Mouse (Mus musculus) midbrain, embryonic 13.5 days (tissue): Measurements from ENCODE around the gene Adam12. TPM values are rescaled to one million over a fixed set of nuclear protein-coding genes. Genes with fewer than 3 reads are reported as not detected.

Source experiments
- ATAC-seq: fragments of 200-750 bp; cut with Nextera tagmentation; 2 replicates; pipeline ENCODE4 v1.8.0; 2017; ENCODE audit warnings: mild to moderate bottlenecking, moderate TSS enrichment, moderate library complexity
- H3K27ac ChIP-seq: fragments of 300-500 bp; sonication (generic); 2 replicates; pipeline ENCODE4 v1.5.1; 2015; ENCODE audit warnings: inconsistent platforms, mild to moderate bottlenecking, moderate library complexity
- H3K27me3 ChIP-seq: fragments of 300-500 bp; sonication (generic); 2 replicates; pipeline ENCODE4 v1.6.1; 2015; ENCODE audit warnings: mild to moderate bottlenecking, inconsistent platforms
- H3K36me3 ChIP-seq: fragments of 300-500 bp; sonication (generic); 2 replicates; pipeline ENCODE4 v1.6.1; 2015; ENCODE audit warnings: mild to moderate bottlenecking, inconsistent platforms
- H3K4me1 ChIP-seq: fragments of 300-500 bp; sonication (generic); replicated peaks from 2 replicates; pipeline ENCODE4 v1.6.1; 2015; ENCODE audit warnings: inconsistent platforms
- H3K4me2 ChIP-seq: fragments of 300-500 bp; sonication (generic); replicated peaks from 2 replicates; pipeline ENCODE4 v1.6.1; 2015; ENCODE audit warnings: moderate library complexity, mild to moderate bottlenecking, inconsistent platforms
- H3K4me3 ChIP-seq: fragments of 300-500 bp; sonication (generic); replicated peaks from 2 replicates; pipeline ENCODE4 v1.5.1; 2015; ENCODE audit warnings: mild to moderate bottlenecking, inconsistent platforms
- H3K9ac ChIP-seq: fragments of 300-500 bp; sonication (generic); replicated peaks from 2 replicates; pipeline ENCODE4 v1.6.1; 2015; ENCODE audit warnings: mild to moderate bottlenecking, inconsistent platforms
- H3K9me3 ChIP-seq: fragments of 300-500 bp; sonication (generic); 2 replicates; pipeline ENCODE4 v1.6.1; 2016; ENCODE audit warnings: mild to moderate bottlenecking, inconsistent platforms
- WGBS: fragments of 180-500 bp; shearing (Covaris S2); methylation state at CpG from one replicate; pipeline ENCODE4 v1.1.7; 2015; 5-methylcytosine and 5-hydroxymethylcytosine counted together
- polyA plus RNA-seq: library from polyadenylated mRNA; unstranded; fragments of >200 nt; fragmentation: Nextera tagmentation; extraction: Ambion mirVana; gene quantifications from 2 replicates; pipeline ENCODE4 v1.2.1, GENCODE M21; 2015

The Adam12 gene
- polyA plus RNA-seq, 1 experiment from 2014 or later, result 1.8 TPM

DNA sequence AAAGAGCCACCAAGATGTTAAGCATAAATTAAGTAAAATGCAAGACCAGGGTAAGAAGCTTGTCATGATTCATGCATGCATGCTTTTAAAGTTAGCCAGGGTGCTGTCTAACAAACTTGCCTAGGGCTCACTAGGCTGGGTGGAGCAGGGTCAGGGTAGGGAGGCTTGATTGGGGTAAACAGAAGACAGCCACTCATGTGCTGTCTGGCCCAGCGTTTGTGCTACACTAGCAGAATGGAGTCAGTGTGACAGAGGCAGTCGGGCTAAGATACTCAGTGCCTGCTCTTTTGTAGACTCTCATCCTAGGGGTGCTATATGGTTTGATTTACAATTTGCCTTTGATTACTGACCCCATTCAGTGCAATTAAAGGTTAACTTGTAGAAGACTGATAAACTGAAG is 179.5 kb downstream of the Adam12 start:
- ATAC-seq, result no peak
- Histone ChIP-seq H3K27me3 (no peaks in the 10 kb centered on the region), H3K36me3 (no peaks in the 10 kb centered on the region), H3K9me3 (no peaks in the 10 kb centered on the region), H3K9ac (no peak overlapping the region), H3K4me2 (no peak overlapping the region), H3K4me3 (no peak overlapping the region), H3K4me1 (no peaks in the 10 kb centered on the region), H3K27ac (no peak overlapping the region)
- WGBS, result 75% methylated on average over 2 of the region's 2 CpGs

DNA sequence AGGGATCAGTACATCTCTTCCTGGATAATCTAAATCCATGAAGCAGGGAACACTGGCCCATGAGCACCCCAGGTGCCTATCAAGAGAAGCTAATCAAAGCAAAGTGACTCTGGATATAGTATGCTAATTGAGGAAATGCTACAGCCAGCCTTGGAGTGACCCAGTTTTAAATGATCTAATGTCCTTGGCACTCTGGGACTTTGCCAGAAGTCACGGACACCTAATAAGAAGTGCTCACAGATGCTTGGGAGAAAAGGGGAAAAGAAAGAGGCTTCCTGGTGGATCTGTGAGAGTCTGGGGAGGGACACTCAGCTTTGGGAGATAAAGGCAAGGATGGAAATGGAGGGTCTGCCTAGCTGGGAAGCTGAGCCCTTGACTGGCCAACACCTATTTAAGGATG is 181.6 kb downstream of the Adam12 start:
- no peak overlapping the region for H3K4me3 ChIP-seq
- H3K27ac ChIP-seq, result no peak overlapping the region
- no peaks in the 10 kb centered on the region for H3K36me3 ChIP-seq
- no peaks in the 10 kb centered on the region for H3K27me3 ChIP-seq
- H3K4me1 ChIP-seq, result no peaks in the 10 kb centered on the region
- 96% methylated on average over 1 of the region's 1 CpGs for WGBS
- ATAC-seq, result no peak
- H3K4me2 ChIP-seq, result no peak overlapping the region
- no peak overlapping the region for H3K9ac ChIP-seq
- no peaks in the 10 kb centered on the region for H3K9me3 ChIP-seq

DNA sequence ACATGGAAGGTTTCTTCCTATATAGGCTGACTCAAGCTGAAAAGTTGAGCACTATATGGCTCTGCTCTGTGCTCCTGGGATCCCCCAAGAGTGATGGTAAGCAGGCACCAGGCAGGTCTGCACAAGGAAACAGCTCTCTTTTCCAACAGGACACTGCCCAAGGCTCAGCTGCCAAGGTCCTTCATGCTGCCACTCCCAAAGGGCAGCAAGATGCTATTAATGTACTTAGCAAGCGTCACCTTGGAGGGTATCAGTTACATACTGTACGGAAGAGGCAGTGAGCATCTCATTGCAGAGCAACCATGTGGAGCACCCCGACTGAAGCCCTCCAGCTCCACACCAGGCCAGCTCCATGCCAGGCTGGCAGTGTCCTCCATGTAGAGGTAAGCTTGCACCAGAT is 185.6 kb downstream of the Adam12 start:
- no peak overlapping the region for H3K4me2 ChIP-seq
- no peak for ATAC-seq
- 93% methylated on average over 3 of the region's 3 CpGs for WGBS
- no peak overlapping the region for H3K9ac ChIP-seq
- H3K9me3 ChIP-seq, result no peaks in the 10 kb centered on the region
- no peaks in the 10 kb centered on the region for H3K4me1 ChIP-seq
- H3K4me3 ChIP-seq, result no peak overlapping the region
- H3K36me3 ChIP-seq, result no peaks in the 10 kb centered on the region
- H3K27me3 ChIP-seq, result no peaks in the 10 kb centered on the region
- no peak overlapping the region for H3K27ac ChIP-seq

DNA sequence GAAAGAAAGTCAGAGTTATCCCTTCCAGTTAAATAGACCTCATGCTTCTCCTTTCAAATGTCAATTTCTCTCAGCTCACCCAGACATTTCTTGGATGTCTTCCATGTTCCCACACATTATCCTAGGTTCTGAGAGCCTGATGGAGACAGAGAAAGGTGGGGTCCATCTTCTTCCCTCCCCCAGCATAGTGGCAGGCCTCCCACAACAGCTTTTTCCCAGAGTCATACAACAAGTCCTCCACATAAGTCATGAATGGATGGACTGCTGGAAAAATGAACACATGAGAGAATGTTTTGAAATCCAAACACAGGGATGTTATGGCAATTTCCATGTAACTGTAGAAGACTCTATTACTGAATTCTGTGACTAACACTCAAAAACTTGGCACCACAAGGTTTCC is 188.4 kb downstream of the Adam12 start:
- H3K27me3 ChIP-seq, result no peaks in the 10 kb centered on the region
- no peak for ATAC-seq

DNA sequence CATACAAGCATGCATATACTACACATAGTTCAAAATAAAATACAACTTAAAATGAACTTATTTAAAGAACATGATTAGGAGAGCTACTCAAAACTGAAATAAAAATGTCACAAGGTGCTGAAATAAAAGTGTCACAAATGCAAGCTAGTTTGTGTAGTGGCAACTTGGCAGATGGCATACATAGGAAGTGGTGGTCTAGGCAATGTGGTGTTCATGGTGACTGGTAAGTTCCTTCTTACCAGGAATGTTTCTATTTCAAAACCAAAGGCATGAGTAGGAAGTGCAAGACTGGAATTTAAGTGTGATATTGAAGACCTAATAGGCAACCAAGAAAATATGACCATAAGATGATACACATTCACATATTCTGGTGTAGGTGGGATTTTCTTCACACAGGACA is 189.3 kb downstream of the Adam12 start:
- Histone ChIP-seq H3K9ac (no peak overlapping the region), H3K4me2 (no peak overlapping the region), H3K36me3 (no peaks in the 10 kb centered on the region), H3K4me1 (no peaks in the 10 kb centered on the region), H3K9me3 (no peaks in the 10 kb centered on the region), H3K27me3 (no peaks in the 10 kb centered on the region), H3K4me3 (no peak overlapping the region), H3K27ac (no peak overlapping the region)
- ATAC-seq, result no peak

More for the DNA sequence above, 188.4 kb downstream of the Adam12 start:
- Histone ChIP-seq H3K4me2 (no peak overlapping the region), H3K36me3 (no peaks in the 10 kb centered on the region), H3K4me1 (no peaks in the 10 kb centered on the region), H3K4me3 (no peak overlapping the region), H3K9me3 (no peaks in the 10 kb centered on the region), H3K9ac (no peak overlapping the region), H3K27ac (no peak overlapping the region)

DNA sequence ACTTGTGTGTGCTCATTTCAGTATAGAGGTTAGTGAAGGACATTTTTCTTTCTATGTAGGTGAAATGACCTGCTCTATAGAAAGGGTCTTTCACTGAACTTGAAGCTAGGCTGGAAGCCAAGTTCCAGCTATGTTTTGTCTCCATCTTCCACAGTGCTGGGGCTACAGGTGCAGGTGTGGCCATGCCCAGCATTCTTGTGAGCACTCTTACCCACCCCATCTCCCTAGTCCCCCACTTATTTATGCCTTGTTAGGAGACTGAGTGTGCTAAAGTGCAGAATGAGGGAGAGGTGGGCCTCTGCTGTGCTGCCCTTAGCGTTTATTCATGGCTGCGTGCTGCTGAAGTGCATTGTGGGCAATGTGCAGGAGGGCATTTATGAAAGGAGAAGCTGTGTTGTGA is 198.0 kb downstream of the Adam12 start:
- ATAC-seq, result no peak
- Histone ChIP-seq H3K27ac (no peak overlapping the region), H3K9me3 (no peaks in the 10 kb centered on the region), H3K27me3 (peaks cover 9% of the 10 kb centered on the region; the same call in 1 of the 2 replicates), H3K36me3 (no peaks in the 10 kb centered on the region), H3K4me1 (no peaks in the 10 kb centered on the region; the same call in 1 of the 2 replicates), H3K9ac (no peak overlapping the region), H3K4me3 (no peak overlapping the region), H3K4me2 (no peak overlapping the region)
- WGBS, result 80% methylated on average over 2 of the region's 2 CpGs

DNA sequence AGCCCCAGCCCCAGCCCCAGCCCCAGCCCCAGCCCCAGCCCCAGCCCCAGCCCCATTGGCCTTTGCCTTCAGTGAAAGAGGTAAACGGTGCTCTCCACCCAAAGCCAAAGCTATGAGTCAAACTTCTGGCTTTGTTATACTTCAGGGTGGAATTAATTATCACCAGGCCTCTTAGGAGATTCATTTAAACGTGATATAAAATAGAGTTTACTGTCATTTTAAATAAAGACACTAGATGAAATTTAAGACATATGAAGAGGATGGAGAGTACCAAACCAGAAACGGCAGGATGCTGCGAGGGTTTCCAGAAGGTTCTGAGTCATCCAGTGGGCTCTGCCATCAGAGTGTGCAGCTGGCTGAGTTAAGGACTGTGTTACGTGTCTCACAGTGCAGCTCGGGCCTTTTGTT is 199.0 kb downstream of the Adam12 start:
- Histone ChIP-seq H3K9ac (no peak overlapping the region), H3K9me3 (no peaks in the 10 kb centered on the region), H3K4me1 (peaks cover 2% of the 10 kb centered on the region; the same call in 1 of the 2 replicates), H3K4me3 (no peak overlapping the region), H3K36me3 (no peaks in the 10 kb centered on the region), H3K4me2 (no peak overlapping the region), H3K27me3 (peaks cover 12% of the 10 kb centered on the region), H3K27ac (no peak overlapping the region)
- no peak for ATAC-seq
- 34% methylated on average over 6 of the region's 6 CpGs for WGBS

DNA sequence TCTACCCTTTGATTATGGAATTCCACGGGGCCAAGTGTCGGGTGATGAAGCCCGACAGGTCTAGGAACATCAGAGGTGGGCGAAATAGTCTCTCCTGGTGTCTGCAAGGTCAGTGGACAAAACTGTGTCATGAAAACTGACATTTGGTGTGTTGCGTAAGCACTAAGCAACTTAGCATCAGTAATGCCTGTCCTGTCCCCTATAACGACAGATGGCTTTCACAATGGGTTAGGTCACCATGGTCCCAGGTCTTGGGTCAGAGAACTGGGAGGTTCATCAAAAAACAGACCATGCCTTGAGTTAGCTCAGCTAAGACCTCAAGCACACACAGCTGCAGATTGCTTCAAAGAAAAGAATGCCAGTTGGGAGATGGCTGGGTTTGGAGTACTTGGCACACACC is 200.2 kb downstream of the Adam12 start:
- no peak overlapping the region for H3K9ac ChIP-seq
- ATAC-seq, result no peak
- no peak overlapping the region for H3K4me2 ChIP-seq
- H3K27me3 ChIP-seq, result peaks cover 12% of the 10 kb centered on the region
- H3K36me3 ChIP-seq, result no peaks in the 10 kb centered on the region
- H3K4me3 ChIP-seq, result no peak overlapping the region
- 87% methylated on average over 6 of the region's 6 CpGs for WGBS
- no peaks in the 10 kb centered on the region for H3K9me3 ChIP-seq
- H3K4me1 ChIP-seq, result peaks cover 8% of the 10 kb centered on the region
- no peak overlapping the region for H3K27ac ChIP-seq

DNA sequence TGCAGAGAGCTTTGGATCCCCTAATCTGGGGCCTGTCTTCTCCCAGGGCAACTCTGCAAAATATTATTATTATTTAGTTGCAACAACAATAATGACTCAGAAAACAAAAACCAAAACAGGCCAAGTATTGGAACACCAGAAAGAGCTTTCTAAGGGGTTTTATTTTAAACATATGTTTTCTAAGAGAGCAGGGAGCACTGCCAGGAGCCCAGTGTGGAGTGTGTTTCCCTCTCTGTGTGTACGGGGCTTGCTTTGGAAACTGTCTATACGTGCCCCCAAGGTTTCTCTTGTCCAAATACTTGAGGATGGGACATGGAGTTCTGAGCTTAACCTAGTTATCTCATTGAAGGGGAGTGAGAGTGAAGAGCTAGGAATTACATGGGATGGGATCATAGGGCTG is 200.7 kb downstream of the Adam12 start:
- no peak overlapping the region for H3K27ac ChIP-seq
- no peak overlapping the region for H3K4me3 ChIP-seq
- H3K9ac ChIP-seq, result no peak overlapping the region
- H3K4me1 ChIP-seq, result peaks cover 13% of the 10 kb centered on the region
- 70% methylated on average over 2 of the region's 2 CpGs for WGBS
- H3K27me3 ChIP-seq, result peaks cover 12% of the 10 kb centered on the region
- H3K9me3 ChIP-seq, result no peaks in the 10 kb centered on the region
- no peaks in the 10 kb centered on the region for H3K36me3 ChIP-seq
- no peak for ATAC-seq
- H3K4me2 ChIP-seq, result no peak overlapping the region

DNA sequence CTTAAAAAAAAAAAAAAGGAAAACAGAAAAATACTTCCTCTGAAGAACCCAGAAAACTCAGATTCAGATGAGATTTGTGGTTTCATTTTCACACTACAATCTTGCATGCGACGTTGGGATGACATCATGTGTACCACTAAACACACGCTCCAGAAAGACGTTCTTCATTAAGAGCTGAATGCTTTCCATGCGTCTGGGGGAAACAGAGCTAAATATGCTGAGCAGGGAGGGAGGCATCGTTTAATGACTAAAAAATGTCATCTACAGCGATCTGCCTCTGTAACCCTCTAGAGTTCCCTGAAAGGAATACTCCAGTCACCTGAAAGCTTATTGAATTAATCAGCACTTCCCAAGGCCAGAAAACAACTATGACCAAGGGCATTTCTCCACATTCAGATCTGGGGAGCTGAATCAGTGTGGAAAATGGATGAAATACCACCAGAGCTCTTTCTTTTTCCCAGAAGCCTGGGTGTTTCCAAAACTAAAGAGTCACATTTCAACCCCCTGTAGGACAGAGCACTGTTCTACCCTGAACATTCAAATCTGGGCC is 203.6 kb downstream of the Adam12 start:
- H3K9ac ChIP-seq, result no peak overlapping the region
- H3K27me3 ChIP-seq, result peaks cover 16% of the 10 kb centered on the region
- ATAC-seq, result no peak
- H3K4me1 ChIP-seq, result peaks cover 16% of the 10 kb centered on the region
- H3K4me3 ChIP-seq, result no peak overlapping the region
- no peaks in the 10 kb centered on the region for H3K36me3 ChIP-seq
- WGBS, result 71% methylated on average over 7 of the region's 7 CpGs
- H3K27ac ChIP-seq, result no peak overlapping the region
- no peak overlapping the region for H3K4me2 ChIP-seq
- no peaks in the 10 kb centered on the region for H3K9me3 ChIP-seq

DNA sequence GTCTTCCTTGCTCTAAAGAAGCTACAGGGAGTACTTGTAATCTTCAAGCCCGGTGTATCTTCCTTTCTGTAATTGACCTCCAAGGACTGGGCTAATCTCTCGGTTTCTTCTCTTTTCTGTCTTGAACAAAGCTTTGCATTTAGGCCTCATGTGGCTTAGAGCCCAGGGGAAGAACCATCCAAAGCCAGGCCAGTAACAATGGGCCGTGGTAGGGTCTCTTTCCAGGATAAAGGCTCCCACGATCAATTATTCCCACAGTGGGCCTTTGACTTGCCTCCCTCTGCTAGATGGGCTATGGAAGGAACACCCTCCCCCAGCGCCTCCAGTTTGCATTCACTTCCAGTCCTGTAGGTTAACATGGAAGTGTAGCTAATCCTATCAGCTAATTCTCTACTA is 204.9 kb downstream of the Adam12 start:
- 8% methylated on average over 5 of the region's 5 CpGs for WGBS
- Histone ChIP-seq H3K4me2 (no peak overlapping the region), H3K27me3 (peaks cover 16% of the 10 kb centered on the region), H3K4me3 (no peak overlapping the region), H3K4me1 (peaks cover 18% of the 10 kb centered on the region), H3K9me3 (no peaks in the 10 kb centered on the region), H3K36me3 (no peaks in the 10 kb centered on the region), H3K9ac (no peak overlapping the region), H3K27ac (peak overlapping the region; percentile 30; the same call in 1 of the 2 replicates)
- ATAC-seq, result peak; percentile 58; the same call in 1 of the 2 replicates

DNA sequence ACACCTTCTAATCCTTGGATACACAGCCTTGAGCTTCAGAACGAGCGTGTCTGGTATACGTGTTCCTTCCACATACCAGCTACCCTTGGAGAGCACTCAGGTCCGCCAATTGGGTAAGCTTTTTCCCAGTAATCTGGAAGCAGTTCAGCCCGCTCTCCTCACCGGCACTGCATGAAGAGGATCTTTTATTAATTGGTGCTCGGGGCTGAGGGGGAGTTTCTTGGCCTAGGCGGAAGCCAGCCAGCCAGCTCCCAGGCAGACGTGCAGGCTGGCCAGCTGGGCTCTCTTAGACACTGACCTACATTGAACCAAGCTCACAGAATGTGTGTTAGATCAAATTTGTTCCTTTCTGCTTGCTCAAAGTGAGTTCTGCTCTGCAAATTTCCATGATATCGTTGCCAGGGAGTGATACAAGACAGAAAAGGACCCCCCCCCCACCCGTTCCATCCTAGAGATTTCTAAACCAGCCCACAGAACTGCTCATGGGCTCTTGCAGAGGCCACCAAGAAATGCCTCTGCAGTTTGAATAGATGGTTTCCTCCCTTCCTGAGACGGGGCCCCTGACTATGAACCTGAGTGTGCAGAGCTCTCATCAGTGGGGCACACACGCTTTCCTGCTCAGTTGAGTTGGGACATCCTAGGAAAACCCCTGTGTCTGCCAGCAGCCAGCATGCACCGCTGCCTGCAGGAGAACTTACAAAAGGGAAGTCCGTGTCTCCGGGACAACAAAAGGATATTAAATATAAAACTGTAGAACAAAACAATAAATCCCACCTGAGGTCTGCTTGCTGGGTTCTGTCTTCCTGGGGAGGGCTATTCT is 205.5 kb downstream of the Adam12 start:
- Histone ChIP-seq H3K27ac (peak overlapping the region; percentile 30; the same call in 1 of the 2 replicates), H3K36me3 (no peaks in the 10 kb centered on the region), H3K4me3 (no peak overlapping the region), H3K27me3 (peaks cover 16% of the 10 kb centered on the region), H3K4me2 (no peak overlapping the region), H3K9me3 (no peaks in the 10 kb centered on the region), H3K4me1 (peaks cover 18% of the 10 kb centered on the region), H3K9ac (no peak overlapping the region)
- ATAC-seq, result peak; percentile 37; the same call in 1 of the 2 replicates
- 37% methylated on average over 16 of the region's 16 CpGs for WGBS
